Mouse (Mus musculus) adrenal gland, postnatal 14 days (tissue): ENCODE results near the gene Mrgpra1. TPM values are rescaled to one million over a fixed set of nuclear protein-coding genes. Genes with fewer than 3 reads are reported as not detected.
"Not testable (repeated sequence)": the region's sequence is repeated elsewhere in the genome, so short reads cannot be mapped to it uniquely, and the experiment has no call there.

Experiments
- DNase-seq: peaks from one replicate; pipeline ENCODE4 v3.0.0; 2021; ENCODE audit warnings: mixed read lengths
- long read RNA-seq, 2 experiments: library from polyadenylated mRNA; stranded (forward); transcript quantifications; one replicate each; pipeline ENCODE4 v2.0.0; 2021
- total RNA-seq: library from RNA; stranded (reverse); gene quantifications from 2 replicates; pipeline ENCODE4 v1.2.3, GENCODE M21; 2021

The Mrgpra1 gene
- not detected in 2 replicates for total RNA-seq
- long read RNA-seq, experiment 1: 0 reads
- long read RNA-seq, experiment 2: 0 reads

- no peak for DNase-seq
Measured at GRCm38 (mm10) chr7:47354140-47354539, at the start of gene Mrgpra1. TSS of gene Mrgpra1 (minus strand) at chr7:47354240.

- DNase-seq: no peak
Measured at GRCm38 (mm10) chr7:47401125-47401524, 47.1 kb upstream of the Mrgpra1 start.

GRCm38 (mm10) chr7:47348421-47348820 lies 5.6 kb downstream of the Mrgpra1 start:
- DNase-seq: no peak

- no peak for DNase-seq
Measured at GRCm38 (mm10) chr7:47345905-47346478, 8.0 kb downstream of the Mrgpra1 start.

- not testable (repeated sequence) for DNase-seq
Measured at GRCm38 (mm10) chr7:47341887-47342286, 12.2 kb downstream of the Mrgpra1 start.

- DNase-seq: not testable (repeated sequence)
Measured at GRCm38 (mm10) chr7:47341389-47341788, 12.7 kb downstream of the Mrgpra1 start.

GRCm38 (mm10) chr7:47318299-47318698 lies 35.7 kb downstream of the Mrgpra1 start:
- no peak for DNase-seq

GRCm38 (mm10) chr7:47312289-47312688 lies 41.8 kb downstream of the Mrgpra1 start:
- no peak for DNase-seq

GRCm38 (mm10) chr7:47309855-47310254 lies 44.2 kb downstream of the Mrgpra1 start:
- DNase-seq: no peak

- not testable (repeated sequence) for DNase-seq
Measured at GRCm38 (mm10) chr7:47304661-47305060, 49.4 kb downstream of the Mrgpra1 start.

- DNase-seq: not testable (repeated sequence)
Measured at GRCm38 (mm10) chr7:47299612-47300011, 54.4 kb downstream of the Mrgpra1 start.

Other genes with a start within 250 kb of the Mrgpra1 start
- gene Ptpn5, start 220.6 kb downstream of the Mrgpra1 start, total RNA-seq: 0.90 and 1.4 TPM in 2 replicates
- gene Mrgpra6, start 149.3 kb downstream of the Mrgpra1 start, total RNA-seq: not detected in 2 replicates
- gene Mrgpra9, start 101.4 kb downstream of the Mrgpra1 start, total RNA-seq: not detected in 2 replicates
- gene Mrgpra2a, start 97.9 kb upstream of the Mrgpra1 start, total RNA-seq: not detected in 2 replicates
- gene Mrgpra2b, start 174.6 kb upstream of the Mrgpra1 start, total RNA-seq: not detected in 2 replicates
- gene Mrgpra3, start 247.1 kb upstream of the Mrgpra1 start, total RNA-seq: not detected in 2 replicates